Mouse (Mus musculus) gastrocnemius, postnatal 36 days (tissue): Measurements from ENCODE around the gene Lrrc29. TPM values are rescaled to one million over a fixed set of nuclear protein-coding genes. Genes with fewer than 3 reads are reported as not detected.
"Not testable (repeated sequence)": the region's sequence is repeated elsewhere in the genome, so short reads cannot be mapped to it uniquely, and the experiment has no call there.

ENCODE experiments used
- DNase-seq, 2 experiments: peaks; one replicate each; pipeline ENCODE4 v3.0.0; 2022
- intact Hi-C: fragments of 180-260 bp; cut with DNase I; formaldehyde crosslinking; loops from one replicate; pipeline ENCODE4 v1.15.1; 2025
- total RNA-seq, 2 experiments: library from RNA; stranded (reverse); gene quantifications; 2 replicates each; pipeline ENCODE4 v1.2.3; 2021

Lrrc29 gene
- total RNA-seq, 2 experiments from 2014 or later, result 0.99 to 1.1 TPM

DNA sequence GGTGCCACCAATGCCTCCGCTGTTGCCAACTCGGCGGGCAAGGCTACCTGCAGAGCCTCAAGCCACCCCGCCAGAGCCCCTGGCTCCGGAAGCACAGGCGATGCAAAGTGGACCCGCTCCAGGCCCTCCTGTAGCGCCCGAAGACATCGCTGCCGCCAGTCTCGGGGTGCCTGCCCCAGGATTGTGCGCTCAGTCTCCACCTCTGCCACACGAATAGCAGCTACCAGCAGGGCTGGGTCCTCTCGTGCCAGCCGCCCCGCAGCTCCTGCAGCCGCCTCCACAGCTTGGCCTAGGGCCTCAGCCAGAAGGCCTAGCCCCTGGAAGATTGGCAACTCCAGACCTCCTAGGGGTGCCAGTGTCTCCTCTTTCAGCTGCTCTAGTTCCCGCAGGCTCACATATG is 32.7 kb downstream of the Lrrc29 start:
- DNase-seq, result no peak
- intact Hi-C loops, result no loop called here

DNA sequence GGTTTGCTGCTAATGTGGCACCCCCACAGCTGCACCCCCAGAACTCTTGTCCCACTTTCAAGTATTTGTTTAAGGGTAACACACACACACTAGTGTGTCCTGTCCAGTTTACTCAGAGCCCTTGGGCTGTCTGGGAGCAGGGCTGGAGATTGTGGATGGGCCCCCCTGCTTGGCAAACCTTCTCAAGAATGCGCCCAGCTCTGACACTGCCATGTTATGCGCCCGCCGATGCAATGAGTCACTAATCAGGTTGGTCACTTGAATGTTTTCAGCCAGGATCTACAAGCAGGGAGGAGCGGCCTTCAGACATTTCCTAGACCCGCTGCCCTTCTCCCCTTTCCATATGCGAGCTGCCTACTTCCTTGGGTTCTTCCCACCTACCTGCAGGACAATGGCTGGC is 33.6 kb downstream of the Lrrc29 start:
- intact Hi-C loops, result no loop called here
- DNase-seq, result no peak

DNA sequence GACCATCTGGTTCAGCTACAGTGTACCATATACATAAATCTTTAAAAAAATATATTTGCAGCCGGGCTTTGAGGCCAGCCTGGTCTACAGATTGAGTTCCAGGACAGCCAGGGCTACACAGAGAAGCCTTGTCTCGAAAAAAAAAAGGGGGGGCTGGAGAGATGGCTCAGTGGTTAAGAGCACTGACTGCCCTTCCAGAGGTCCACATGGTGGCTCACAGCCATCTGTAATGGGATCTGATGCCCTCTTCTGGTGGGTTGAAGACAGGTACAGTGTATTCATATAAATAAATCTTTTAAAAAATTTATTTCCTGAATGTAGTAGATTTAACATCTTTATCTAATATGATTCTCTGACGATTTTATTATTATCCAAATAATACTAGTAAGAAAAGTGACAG is 34.3 kb downstream of the Lrrc29 start:
- intact Hi-C loops, DNase-seq: not testable (repeated sequence)

DNA sequence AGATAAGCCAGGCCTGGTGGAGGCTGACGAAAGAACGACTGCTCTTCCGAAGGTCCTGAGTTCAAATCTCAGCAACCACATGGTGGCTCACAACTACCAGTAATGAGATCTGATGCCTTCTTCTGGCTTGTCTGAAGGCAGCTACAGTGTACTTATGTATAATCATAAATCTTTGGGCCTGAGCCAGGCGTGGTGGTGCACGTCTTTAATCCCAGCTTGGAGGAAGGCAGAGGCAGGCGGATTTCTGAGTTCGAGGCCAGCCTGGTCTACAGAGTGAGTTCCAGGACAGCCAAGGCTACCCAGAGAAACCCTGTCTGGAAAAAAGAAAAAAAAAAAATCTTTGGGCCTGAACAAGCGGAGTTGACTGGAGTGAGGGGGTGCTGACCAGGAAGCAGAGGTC is 34.7 kb downstream of the Lrrc29 start:
- intact Hi-C loops, DNase-seq: not testable (repeated sequence)

DNA sequence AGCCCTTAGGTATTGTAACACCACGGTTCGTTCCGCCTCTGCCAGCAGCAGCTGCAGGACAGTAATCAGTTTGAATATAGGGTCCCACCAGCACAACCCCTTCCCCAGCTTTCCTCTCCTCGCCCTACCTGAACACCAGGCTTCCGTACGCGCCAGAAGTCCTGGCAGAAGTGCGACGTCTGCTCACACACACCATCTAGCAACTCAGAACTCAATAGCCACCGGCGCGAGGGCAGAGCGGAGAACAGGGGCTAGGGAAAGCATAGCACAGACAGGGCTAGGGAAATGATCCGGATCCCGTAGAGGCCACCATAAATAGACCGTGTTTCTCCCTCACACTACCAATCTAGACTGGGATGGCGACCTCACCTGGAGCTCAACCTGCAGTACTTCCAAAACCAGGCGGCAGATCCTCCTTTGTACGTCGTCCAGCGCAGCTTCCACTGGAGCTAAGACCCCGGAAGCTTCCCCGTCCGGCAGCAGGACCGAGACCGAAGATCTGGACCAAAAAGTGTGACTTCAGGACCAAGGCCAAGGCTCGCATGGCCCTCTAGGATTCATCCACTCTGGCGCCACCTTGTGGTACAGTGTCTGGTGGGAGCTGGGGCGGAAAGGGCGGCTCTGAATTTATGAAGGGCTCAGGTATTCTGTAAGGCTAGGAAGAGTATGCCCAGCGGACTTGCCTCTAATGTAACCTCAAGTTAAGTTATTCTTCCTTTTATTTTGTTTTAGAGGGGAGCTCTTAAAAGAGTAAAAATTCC is 35.3 kb downstream of the Lrrc29 start:
- intact Hi-C loops, result no loop called here
- DNase-seq, result peak; percentile 79 to 89

DNA sequence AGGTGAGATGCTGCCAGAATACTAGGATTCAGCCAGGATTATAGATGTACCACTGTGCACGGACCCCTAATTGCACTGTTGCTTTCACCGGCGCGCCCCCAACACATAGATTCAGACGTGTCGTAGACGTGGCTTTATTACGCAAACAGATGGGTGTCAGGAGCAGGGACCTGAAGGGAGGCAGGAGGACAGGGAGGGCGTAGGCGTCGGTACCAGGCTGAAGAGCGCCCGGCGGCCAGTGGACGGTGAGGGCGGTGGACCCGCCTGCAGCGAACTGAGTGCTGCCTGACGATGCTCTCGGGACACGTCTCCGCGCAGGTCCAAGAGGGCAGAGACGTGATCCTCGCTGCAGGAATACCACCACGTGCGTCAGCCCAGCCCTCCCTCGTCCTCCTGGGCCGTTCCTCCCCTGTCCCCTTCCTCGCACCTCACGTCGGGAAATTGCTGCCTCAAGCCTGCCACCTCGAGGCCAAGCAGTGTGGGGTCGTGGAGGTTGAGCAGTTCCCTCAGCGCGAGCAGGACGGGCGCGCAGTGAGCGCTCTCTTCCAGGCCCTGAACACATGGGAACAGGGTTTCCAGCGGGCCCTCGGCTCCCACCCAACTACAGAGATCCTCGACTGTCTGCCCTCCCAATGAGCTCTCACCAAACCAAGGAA is 36.1 kb downstream of the Lrrc29 start, which contains the start of gene 4931428F04Rik:
Gene 4931428F04Rik, minus strand, starts transcription at position 60 of the 656 bp plus-strand sequence.
- no peak for DNase-seq
- intact Hi-C loops, result loop anchor here (5.0 kb wide), 1 partner anchor 38 kb away; no protein-coding TSS in a partner anchor

DNA sequence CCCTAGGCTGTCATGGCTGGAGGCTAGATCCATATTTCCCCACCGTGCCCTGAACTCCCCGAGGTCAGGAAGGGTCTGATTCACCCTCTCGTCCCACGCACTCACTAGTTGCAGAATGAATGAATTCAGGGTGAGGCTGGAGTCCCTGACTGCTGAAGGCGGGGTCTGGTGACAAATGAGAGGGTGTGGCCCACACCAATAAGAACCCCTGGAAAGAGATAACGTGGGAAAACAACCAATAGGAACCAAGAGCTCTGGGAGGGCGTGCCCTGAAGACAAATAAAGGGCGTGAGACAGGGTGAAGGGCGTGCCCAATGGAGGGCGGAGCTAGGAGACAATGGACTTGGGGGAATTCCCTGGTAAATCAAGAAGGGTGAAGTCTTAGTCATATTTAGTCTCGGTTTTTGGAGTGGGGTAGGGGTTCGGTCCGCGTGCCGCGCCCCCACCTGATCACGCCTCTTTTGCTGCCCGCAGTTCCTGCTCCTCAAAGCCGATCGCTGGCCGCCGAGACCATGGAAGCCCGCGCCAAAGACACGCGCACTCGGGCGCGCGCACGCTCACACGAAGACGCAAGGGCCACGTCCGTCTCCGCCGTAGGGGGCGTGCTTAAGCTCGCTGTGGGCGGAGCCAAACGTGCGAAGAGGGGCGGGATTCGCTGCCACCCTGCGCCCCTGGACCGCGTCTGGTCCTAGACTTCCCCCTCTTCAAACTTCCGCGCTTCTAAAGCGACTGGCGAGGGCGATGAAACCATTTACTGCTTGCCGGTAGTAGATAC is 36.9 kb downstream of the Lrrc29 start:
- peak; percentile 87 to 90 for DNase-seq
- intact Hi-C loops, result loop anchor here (5.0 kb wide), 1 partner anchor 37 kb away; no protein-coding TSS in a partner anchor

DNA sequence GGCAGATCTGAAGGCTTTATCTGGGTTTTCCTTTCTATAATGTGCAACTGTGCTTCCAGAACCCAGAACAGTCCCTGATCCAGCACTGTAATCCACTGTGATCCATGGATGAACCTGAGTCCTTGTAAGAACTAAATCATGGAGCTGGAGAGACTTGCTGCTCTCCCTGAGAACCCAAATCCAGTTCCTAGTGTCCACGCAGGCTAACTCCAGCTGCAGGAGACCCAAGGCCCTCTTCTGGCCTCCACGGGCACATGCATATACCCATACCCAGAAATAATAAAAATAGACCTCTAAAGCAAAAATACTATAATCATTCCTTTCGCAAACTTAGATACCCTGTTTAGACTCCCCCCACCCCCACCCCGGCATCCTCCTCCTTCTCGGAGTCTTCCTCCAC is 37.8 kb downstream of the Lrrc29 start:
- no peak for DNase-seq
- intact Hi-C loops, result loop anchor here (5.0 kb wide), 1 partner anchor 36 kb away; no protein-coding TSS in a partner anchor

DNA sequence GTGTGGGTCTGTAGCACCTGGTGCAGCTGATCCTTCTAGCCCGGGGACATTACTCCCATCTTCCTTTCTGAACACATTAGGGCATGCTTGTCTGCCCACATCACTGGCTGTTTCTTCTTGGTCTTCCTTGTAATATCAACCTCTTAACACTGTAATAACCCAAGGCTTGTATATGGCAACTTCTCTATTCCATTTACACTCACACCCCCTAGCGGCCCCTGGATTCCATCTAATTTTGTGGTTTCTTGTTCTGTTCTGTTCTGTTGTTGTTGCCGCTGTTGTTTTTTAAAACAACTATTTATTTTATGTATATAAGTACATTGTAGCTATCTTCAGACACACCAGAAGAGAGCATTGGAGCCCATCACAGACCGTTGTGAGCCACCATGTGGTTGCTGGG is 39.2 kb downstream of the Lrrc29 start:
- intact Hi-C loops, result loop anchor here (5.0 kb wide), 1 partner anchor 35 kb away; no protein-coding TSS in a partner anchor
- no peak for DNase-seq

DNA sequence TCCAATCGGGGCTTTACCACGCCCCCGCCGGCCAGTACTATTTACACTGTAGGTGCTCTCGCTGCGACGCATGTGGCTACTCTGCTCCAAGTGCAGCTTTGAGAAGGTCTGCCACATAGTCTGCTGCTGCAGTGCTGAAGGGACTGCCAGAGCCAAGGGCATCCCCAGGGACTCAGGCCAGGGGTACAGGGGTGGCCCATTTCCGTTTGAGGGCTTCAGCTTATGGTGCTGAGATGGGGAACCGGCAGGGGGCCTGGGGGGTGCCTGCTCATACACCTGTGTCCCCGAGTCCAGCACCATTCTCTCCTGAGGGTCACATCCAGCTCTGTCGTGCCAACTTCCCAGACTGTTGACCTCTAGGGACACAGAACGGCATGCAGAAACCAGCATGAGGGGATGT is 40.6 kb downstream of the Lrrc29 start:
- DNase-seq, result no peak
- intact Hi-C loops, result loop anchor here (5.0 kb wide), 1 partner anchor 33 kb away; no protein-coding TSS in a partner anchor

DNA sequence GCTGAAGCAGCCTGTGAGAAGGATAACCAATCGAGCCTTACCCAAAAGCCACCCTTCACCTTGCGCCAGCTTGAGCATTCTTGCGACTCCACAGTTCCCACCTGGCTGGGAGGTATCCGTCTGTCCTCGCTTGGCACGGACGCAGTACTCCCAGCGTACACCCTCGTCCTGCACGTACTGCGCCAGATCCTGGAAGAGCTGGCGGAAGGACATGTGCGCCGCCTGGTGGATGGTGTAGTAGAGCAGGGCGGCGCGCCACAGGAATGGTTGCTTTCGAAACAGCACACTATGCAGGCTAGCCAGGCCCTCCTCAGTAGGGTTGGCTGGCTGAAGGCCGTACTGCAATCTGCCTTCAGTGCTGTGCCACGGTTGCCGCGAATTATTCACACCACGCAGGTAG is 43.0 kb downstream of the Lrrc29 start:
- DNase-seq, result peak in 1 of 2 experiments; percentile 53
- intact Hi-C loops, result no loop called here

DNA sequence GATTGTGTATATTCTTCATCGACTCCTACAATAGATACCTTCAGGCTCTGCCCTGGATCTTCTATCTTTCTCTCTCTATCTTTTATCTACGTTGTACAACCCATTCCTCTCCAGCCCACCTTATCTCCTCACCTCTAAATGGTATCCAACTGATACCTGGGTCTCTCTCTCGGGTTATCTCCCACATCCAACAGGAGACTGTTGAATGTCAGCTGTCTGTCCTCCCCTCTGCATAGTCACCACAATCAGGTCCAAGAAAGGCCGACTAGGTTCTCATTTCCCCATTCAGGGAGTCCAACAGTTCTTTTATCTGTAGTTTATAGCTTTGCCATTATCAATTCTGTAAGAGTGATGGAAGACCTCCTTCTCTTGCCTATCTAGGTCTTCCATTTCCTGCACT is 43.8 kb downstream of the Lrrc29 start:
- no peak for DNase-seq
- intact Hi-C loops, result no loop called here

DNA sequence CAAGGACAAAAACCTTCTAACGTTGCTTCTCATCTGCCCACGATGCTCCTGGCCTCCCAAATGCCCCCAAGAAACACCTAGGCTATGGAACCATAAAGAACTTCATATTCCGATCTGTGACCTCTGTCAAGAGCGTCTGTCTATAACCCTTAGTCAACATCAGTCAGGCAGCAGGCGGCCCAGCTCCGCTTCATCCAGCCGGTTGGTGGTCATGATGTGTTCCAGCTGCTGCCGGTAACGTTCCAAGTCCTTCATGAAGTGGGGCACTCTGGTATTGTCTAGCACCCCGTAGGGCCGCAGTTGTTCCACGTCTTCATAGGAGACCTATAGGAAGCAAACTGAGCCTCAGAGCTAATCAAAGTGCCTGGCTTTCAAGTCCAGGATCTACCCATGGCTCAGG is 44.3 kb downstream of the Lrrc29 start:
- intact Hi-C loops, result no loop called here
- no peak for DNase-seq

DNA sequence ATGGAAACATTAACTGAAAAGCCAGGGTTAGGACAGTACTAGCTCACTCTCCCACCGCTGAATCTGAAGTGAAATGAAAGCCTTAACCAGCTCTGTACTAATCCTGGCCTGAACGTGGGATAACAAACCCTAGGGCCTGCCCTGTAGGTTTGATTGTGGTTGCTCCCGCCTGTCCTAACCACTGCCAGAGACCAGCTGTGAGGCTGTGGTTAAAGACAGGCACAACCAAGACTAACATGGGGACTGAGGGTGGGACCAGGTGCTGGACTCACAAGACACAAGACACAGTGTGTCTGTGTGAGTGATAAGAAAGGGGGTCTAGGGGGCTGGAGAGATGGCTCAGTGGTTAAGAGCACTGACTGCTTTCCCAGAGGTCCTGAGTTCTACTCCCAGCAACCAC is 45.5 kb downstream of the Lrrc29 start:
- no peak for DNase-seq
- intact Hi-C loops, result no loop called here

DNA sequence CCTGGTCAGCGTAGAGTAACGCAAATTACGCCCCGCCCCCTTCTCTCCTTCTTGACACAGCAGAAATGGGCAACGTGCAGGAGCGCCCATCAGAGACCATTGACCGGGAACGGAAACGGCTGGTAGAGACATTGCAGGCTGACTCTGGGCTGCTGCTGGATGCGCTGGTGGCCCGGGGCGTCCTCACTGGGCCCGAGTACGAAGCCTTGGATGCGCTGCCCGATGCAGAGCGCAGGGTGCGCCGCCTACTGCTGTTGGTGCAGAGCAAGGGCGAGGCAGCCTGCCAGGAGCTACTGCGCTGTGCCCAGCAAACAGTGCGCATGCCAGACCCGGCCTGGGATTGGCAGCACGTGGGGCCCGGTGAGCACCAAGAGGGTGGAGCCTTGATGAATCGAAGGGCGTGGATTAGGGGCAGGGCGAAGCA is 47.2 kb downstream of the Lrrc29 start:
- intact Hi-C loops, result no loop called here
- DNase-seq, result peak; percentile 74 to 77

DNA sequence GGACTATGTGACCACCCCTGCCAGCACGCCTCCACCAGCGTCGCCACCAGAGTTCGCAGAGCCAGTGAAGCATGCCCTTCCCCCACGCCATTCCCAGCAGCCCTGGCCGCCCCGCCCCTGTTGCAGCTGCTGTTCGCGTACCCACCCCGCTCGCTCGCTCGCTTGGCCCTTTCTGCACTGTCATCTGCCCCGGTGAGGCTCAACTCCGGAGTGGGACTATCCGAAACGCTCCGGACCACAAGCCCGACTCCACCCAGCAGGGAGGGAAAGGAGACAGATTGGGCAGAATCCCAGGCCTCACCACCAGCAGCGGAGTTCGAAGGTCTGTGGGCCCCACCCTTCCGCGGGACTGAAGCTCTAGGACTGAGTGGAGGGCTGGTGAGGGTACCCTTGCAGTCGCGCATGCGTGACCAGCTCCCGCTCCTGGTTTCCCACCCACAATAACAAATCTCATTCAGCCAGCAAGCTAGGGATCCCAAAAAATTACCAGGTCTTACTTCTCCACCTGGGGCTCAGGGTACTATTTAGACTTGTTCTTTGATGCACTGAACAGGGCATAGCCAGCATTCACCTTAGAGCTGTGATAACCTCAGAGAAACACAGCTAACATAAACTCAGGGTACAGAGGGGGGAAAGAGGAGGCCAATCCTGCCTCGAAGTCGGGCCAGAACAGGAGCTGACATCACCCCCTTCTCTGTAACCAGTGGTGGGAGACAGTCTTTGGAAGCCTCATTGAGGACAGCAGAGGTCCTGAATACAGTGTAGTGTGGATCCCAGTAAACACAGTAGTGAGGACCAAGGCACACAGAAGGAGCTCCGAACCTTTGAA is 49.6 kb downstream of the Lrrc29 start:
- intact Hi-C loops, result no loop called here
- peak in 1 of 2 experiments; percentile 63 for DNase-seq

DNA sequence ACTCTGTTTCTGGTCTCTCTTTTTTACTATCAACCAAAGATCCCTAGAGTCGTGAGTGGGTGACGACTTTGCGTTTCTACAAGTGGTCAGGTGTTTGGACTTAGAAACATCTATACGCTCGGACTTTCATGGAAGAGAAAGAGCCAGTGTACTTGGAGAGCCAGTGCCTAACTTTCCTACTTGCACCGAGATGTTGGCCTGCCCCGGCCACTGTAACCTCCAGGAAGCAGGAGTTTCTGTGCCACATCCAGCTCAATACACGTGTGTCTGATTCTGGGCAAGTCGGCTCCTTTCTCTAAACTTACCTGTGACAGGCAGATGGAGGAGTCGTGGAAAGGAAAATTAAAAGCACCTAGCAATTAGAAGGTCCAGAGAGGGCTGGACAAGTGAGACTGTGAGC is 50.2 kb downstream of the Lrrc29 start, which contains the start of gene Nol3:
Gene Nol3, plus strand, starts transcription at position 301 of the 400 bp plus-strand sequence.
- no peak for DNase-seq
- intact Hi-C loops, result no loop called here

DNA sequence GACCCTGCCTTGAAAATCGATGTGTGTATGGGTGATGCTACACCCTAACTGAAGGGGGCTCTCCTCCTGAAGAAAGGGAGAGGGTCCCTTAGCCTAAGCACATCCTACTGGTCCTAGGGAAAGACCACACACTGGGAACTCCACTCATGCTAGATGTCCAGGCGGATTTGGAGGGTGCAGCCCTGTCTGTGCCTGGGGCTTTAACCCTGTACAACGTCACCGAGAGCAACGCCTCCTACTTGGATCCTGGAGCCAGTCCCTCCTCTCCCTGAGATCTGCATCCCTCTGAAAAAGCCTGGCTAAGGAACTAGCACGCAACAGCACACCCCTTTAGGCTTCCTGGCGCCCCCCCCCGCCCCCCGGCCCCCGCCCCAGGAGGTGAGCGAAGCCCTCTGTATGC is 50.7 kb downstream of the Lrrc29 start:
- intact Hi-C loops, result no loop called here

DNA sequence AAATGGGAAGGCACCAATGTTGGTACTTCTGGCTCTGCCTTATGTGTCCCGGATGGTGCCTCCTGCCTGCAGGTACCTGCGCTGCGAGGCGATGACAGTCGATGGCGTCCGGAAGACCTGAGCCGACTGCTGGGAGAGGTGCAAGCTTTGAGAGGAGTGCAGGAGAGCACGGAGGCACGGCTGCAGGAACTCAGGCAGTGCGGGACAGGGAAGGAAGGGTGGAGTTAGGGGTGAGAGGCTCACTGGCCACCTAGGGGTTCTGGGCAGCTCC is 55.2 kb downstream of the Lrrc29 start:
- no peak for DNase-seq
- intact Hi-C loops, result no loop called here

More for the DNA sequence above, 50.7 kb downstream of the Lrrc29 start:
- DNase-seq, result no peak
